Mouse (Mus musculus) heart, embryonic 14.5 days (tissue): Measurements from ENCODE around the gene Luc7l. TPM values are rescaled to one million over a fixed set of nuclear protein-coding genes. Genes with fewer than 3 reads are reported as not detected.

Source experiments
- polyA plus RNA-seq: library from polyadenylated mRNA; unstranded; fragments of >200 nt; fragmentation: Nextera tagmentation; extraction: Ambion mirVana; gene quantifications from 2 replicates; pipeline ENCODE4 v1.2.1, GENCODE M21; 2014

Gene Luc7l
- polyA plus RNA-seq, 1 experiment from 2014 or later = 55.1 TPM

Other genes with a start within 250 kb of the Luc7l start
- gene Rab11fip3, start 183.3 kb upstream of the Luc7l start, polyA plus RNA-seq = 12.3 and 12.8 TPM in 2 replicates
- gene Decr2, start 162.6 kb upstream of the Luc7l start, polyA plus RNA-seq = 33.0 and 39.5 TPM in 2 replicates
- 58.5 and 68.2 TPM in 2 replicates for gene Nme4, start 157.3 kb upstream of the Luc7l start, polyA plus RNA-seq
- gene Tmem8, start 139.6 kb upstream of the Luc7l start, polyA plus RNA-seq = 0.44 and 0.58 TPM in 2 replicates
- gene Mrpl28, start 129.4 kb upstream of the Luc7l start, polyA plus RNA-seq = 224 and 237 TPM in 2 replicates
- gene Axin1, start 114.2 kb upstream of the Luc7l start, polyA plus RNA-seq = 10.9 and 11.9 TPM in 2 replicates
- gene Pdia2, start 53.8 kb upstream of the Luc7l start, polyA plus RNA-seq = 0.20 and 0.38 TPM in 2 replicates
- 6.1 and 6.8 TPM in 2 replicates for gene Rgs11, start 49.9 kb upstream of the Luc7l start, polyA plus RNA-seq
- 5.4 and 6.9 TPM in 2 replicates for gene Arhgdig, start 45.1 kb upstream of the Luc7l start, polyA plus RNA-seq
- 43.9 and 48.1 TPM in 2 replicates for gene Fam234a, start 8.7 kb upstream of the Luc7l start, polyA plus RNA-seq
- 4.5 and 4.6 TPM in 2 replicates for gene Neurl1b, start 161.9 kb downstream of the Luc7l start, polyA plus RNA-seq